Mouse (Mus musculus): Measurements from ENCODE around the gene Kazn.

DNA sequence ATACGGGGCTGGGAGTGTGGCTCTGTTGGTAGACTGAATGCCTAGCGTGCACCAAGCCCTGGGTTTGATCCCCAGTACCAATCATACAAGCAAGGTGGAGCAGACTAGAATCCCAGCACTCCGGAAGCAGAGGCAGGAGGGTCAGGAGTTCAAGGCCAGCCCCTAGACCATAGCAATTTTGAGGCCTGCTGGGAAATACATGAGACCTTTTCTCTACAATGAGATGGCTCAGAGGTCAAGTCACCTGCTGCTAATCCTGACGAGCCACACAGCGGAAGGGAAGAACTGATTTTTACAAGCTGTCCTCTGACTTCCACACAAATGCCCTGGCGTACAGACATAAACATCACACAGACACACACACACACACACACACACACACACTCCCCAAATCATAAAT is 33.5 kb downstream of the Kazn start:
- no peak for TF ChIP-seq CTCF (IDR thresholded peaks at IDR 0.05; ENCODE audit: control insufficient read depth, insufficient read depth, insufficient read length)
- no peak for TF ChIP-seq MAX (IDR thresholded peaks at IDR 0.05)
- TF ChIP-seq USF1 (IDR thresholded peaks at IDR 0.05; ENCODE audit: low read depth) = no peak
- no peak for TF ChIP-seq MYOG (IDR thresholded peaks at IDR 0.05; ENCODE audit: control insufficient read depth, extremely low read depth, insufficient read length)
- no peak for TF ChIP-seq CEBPB (IDR thresholded peaks at IDR 0.05; ENCODE audit: low read depth)
- no peak for TF ChIP-seq FOSL1 (IDR thresholded peaks at IDR 0.05; ENCODE audit: insufficient read depth, low read length, poor library complexity, severe bottlenecking)
- TF ChIP-seq MYOD1 (IDR thresholded peaks at IDR 0.05; ENCODE audit: control insufficient read depth, insufficient read length, low read depth) = no peak

Data from C2C12 (cell line).